In the genomic region with DNA sequence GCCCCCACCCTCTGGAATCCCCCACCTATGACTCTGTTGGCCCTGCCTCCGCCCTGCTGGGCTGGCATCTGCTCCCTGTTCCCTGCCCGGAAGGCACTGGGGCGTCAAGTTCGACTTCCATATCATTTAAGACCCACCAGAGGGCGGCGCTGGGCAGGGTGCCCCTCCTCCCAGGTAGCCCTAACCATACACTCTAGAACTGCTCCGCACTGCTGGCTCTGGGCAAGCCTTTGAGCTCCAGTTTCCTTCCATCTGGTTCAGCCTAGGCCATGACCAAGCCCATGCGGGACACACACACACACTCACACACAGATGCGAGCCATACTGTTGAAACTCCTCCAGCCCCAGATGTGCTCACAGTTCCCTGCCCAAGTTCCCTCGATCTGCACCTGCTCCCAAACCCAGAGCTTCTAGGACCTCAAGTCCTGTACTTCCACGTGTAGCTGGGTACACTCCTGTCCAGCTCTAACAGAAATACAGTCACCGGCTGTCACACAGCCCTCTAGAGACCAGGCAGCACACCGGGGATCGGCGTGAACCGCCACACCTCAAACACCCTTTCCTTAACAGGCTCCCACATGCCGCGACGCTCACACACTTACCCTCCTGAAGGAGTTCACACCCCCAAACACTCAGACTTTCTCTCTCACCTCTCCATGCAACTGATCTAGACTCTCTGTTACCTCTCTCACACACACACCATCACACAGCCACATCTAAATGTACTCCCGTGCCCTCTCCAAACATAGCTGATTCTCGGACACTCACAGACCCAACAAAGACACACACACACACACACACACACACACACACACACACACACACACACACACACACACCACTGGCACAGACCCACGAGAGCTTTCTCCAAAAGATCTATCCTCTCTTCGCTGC, we compare ENCODE assay signal across 8 mouse cellular contexts. TPM values are rescaled to one million over a fixed set of nuclear protein-coding genes. Genes with fewer than 3 reads are reported as not detected.
DNase-seq lines count a peak whose midpoint lies in the region; ATAC-seq and TF ChIP-seq lines count a peak whose summit lies in the region.

No protein-coding gene starts in this region.

- 2% methylated on average over 23 of the region's 23 CpGs for WGBS in hindbrain, postnatal 0 days
- WGBS in neural tube, embryonic 14.5 days = 1% methylated on average over 23 of the region's 23 CpGs

- peak; percentile 50 for ATAC-seq in hindbrain, postnatal 0 days
- 0 out of 2 replicates have a peak, but pooled peaks have one; percentile 22 for ATAC-seq in neural tube, embryonic 14.5 days (ENCODE audit: low read depth)

- DNase-seq in layer of hippocampus, postnatal 10 days (ENCODE audit: low spot score in 2 of 2) = peak; percentile 53 to 65
- no peak for DNase-seq in layer of hippocampus, adult 11-12 months (ENCODE audit: low spot score)
- DNase-seq in cerebellum, postnatal 14 days = peak; percentile 91 to 94
- DNase-seq in hindbrain, postnatal 0 days (ENCODE audit: low spot score) = peak; percentile 82
- DNase-seq in T-cell, adult 2 months (ENCODE audit: low spot score) = no peak
- DNase-seq in gastrocnemius, postnatal 10 days = no peak
- no peak for DNase-seq in ovary, adult 18-20 months (ENCODE audit: low spot score)

- H3K9ac ChIP-seq in hindbrain, postnatal 0 days (replicated peaks; ENCODE audit: low read length) = peak overlapping the region; percentile 83
- peak overlapping the region; percentile 92 for H3K9ac ChIP-seq in neural tube, embryonic 14.5 days (replicated peaks; ENCODE audit: low read depth, low read length)

- TF ChIP-seq CTCF in hindbrain, postnatal 0 days (IDR thresholded peaks at IDR 0.05; ENCODE audit: low read depth) = peak; percentile 67

- H3K4me3 ChIP-seq in hindbrain, postnatal 0 days (ENCODE audit: low read length) = peak overlapping the region; percentile 74
- peak overlapping the region; percentile 63 for H3K4me3 ChIP-seq in neural tube, embryonic 14.5 days (ENCODE audit: low read depth, low read length)

- H3K27me3 ChIP-seq in hindbrain, postnatal 0 days (ENCODE audit: insufficient read depth, low read length) = no peaks in the 10 kb centered on the region; the same call in none of the 2 replicates
- peaks cover 12% of the 10 kb centered on the region for H3K27me3 ChIP-seq in neural tube, embryonic 14.5 days (ENCODE audit: control insufficient read depth, insufficient read depth, low read length)

- H3K4me2 ChIP-seq in hindbrain, postnatal 0 days (ENCODE audit: low read depth, low read length) = peak overlapping the region; percentile 72
- peak overlapping the region; percentile 69 for H3K4me2 ChIP-seq in neural tube, embryonic 14.5 days (ENCODE audit: low read depth, low read length)

- peak overlapping the region; percentile 87 for H3K27ac ChIP-seq in hindbrain, postnatal 0 days
- H3K27ac ChIP-seq in neural tube, embryonic 14.5 days (ENCODE audit: low read depth, low read length) = peak overlapping the region; percentile 78

- H3K36me3 ChIP-seq in hindbrain, postnatal 0 days (ENCODE audit: insufficient read depth, low read length) = no peaks in the 10 kb centered on the region
- no peaks in the 10 kb centered on the region for H3K36me3 ChIP-seq in neural tube, embryonic 14.5 days (ENCODE audit: control insufficient read depth, insufficient read depth, low read length)

- peaks cover 11% of the 10 kb centered on the region for H3K4me1 ChIP-seq in hindbrain, postnatal 0 days (ENCODE audit: insufficient read depth, low read length)
- peaks cover 28% of the 10 kb centered on the region for H3K4me1 ChIP-seq in neural tube, embryonic 14.5 days (ENCODE audit: control insufficient read depth, insufficient read depth, low read length)

- H3K9me3 ChIP-seq in hindbrain, postnatal 0 days (ENCODE audit: low read length) = no peaks in the 10 kb centered on the region
- no peaks in the 10 kb centered on the region for H3K9me3 ChIP-seq in neural tube, embryonic 14.5 days (ENCODE audit: control insufficient read depth, low read length)

RNA-seq across cellular contexts. Expression of a gene that starts 1.1 kb away (rescaled TPM):
- total RNA-seq in layer of hippocampus, postnatal 10 days (2021) = 10 to 100 TPM; 96.1 to 97.0 TPM
- total RNA-seq in hindbrain, postnatal 0 days (2014; rRNA removed) = 175 and 176 TPM in 2 replicates
- polyA plus RNA-seq in hindbrain, postnatal 0 days (2015; fragmentation: Nextera tagmentation; extraction: Ambion mirVana) = 125 and 127 TPM in 2 replicates
- 77.0 and 95.1 TPM in 2 replicates for polyA plus RNA-seq in neural tube, embryonic 14.5 days (2014; fragmentation: Nextera tagmentation; extraction: Ambion mirVana)
- total RNA-seq in gastrocnemius, postnatal 10 days (2021) = under 1 TPM; 0.12 to 0.29 TPM

Comparison
In these comparisons a context has a peak if more than half of its experiments do, and no peak if none do; other contexts are left out.
1. DNase-seq: peak in layer of hippocampus, postnatal 10 days (2 of 2), cerebellum, postnatal 14 days (2 of 2) and hindbrain, postnatal 0 days (single experiment); none in layer of hippocampus, adult 11-12 months (single experiment), T-cell, adult 2 months (single experiment), gastrocnemius, postnatal 10 days (single experiment) and ovary, adult 18-20 months (single experiment).
2. RNA of a gene that starts 1.1 kb away (total RNA-seq): 175 to 176 TPM in hindbrain, postnatal 0 days and 96.1 to 97.0 TPM in layer of hippocampus, postnatal 10 days; 0.12 to 0.29 TPM in gastrocnemius, postnatal 10 days; every median in the first group is over 10 times any median in the second.